Mouse (Mus musculus) cerebellum, postnatal 25 days (tissue): Measurements from ENCODE around the gene Pde3a.
"Not testable (repeated sequence)": the region's sequence is repeated elsewhere in the genome, so short reads cannot be mapped to it uniquely, and the experiment has no call there.

ENCODE experiments used
- DNase-seq, 2 experiments: peaks; one replicate each; pipeline ENCODE4 v3.0.0; 2021; ENCODE audit warnings: mixed read lengths in 2 of 2

Gene Pde3a

GRCm38 (mm10) chr6:141267888-141268570, 19.0 kb downstream of the Pde3a start:
- DNase-seq, result no peak

- no peak for DNase-seq
These were observed 19.8 kb downstream of the Pde3a start for GRCm38 (mm10) chr6:141268871-141269270.

- DNase-seq, result no peak
These were observed 22.1 kb downstream of the Pde3a start for GRCm38 (mm10) chr6:141271133-141271532.

- no peak for DNase-seq
These were observed 22.5 kb downstream of the Pde3a start for GRCm38 (mm10) chr6:141271579-141271978.

- DNase-seq, result no peak
These were observed 24.6 kb downstream of the Pde3a start for GRCm38 (mm10) chr6:141273685-141274084.

GRCm38 (mm10) chr6:141281685-141282084, 32.6 kb downstream of the Pde3a start:
- no peak for DNase-seq

GRCm38 (mm10) chr6:141282796-141283195, 33.7 kb downstream of the Pde3a start:
- DNase-seq, result peak in 1 of 2 experiments; percentile 13

GRCm38 (mm10) chr6:141291195-141291594, 42.1 kb downstream of the Pde3a start:
- DNase-seq, result no peak

GRCm38 (mm10) chr6:141292826-141293459, 43.9 kb downstream of the Pde3a start:
- DNase-seq, result no peak

GRCm38 (mm10) chr6:141293460-141293853, 44.4 kb downstream of the Pde3a start:
- DNase-seq, result no peak

- DNase-seq, result no peak
These were observed 46.2 kb downstream of the Pde3a start for GRCm38 (mm10) chr6:141295264-141295663.

- no peak for DNase-seq
These were observed 53.0 kb downstream of the Pde3a start for GRCm38 (mm10) chr6:141301750-141302748.

- DNase-seq, result no peak
These were observed 53.8 kb downstream of the Pde3a start for GRCm38 (mm10) chr6:141302842-141303241.

- DNase-seq, result no peak
These were observed 58.3 kb downstream of the Pde3a start for GRCm38 (mm10) chr6:141307326-141307725.

- no peak for DNase-seq
These were observed 59.4 kb downstream of the Pde3a start for GRCm38 (mm10) chr6:141308451-141308850.

GRCm38 (mm10) chr6:141309872-141310271, 60.8 kb downstream of the Pde3a start:
- peak in 1 of 2 experiments; percentile 18 for DNase-seq

- DNase-seq, result no peak
These were observed 61.3 kb downstream of the Pde3a start for GRCm38 (mm10) chr6:141310351-141310750.

- no peak for DNase-seq
These were observed 62.5 kb downstream of the Pde3a start for GRCm38 (mm10) chr6:141311615-141312014.

GRCm38 (mm10) chr6:141313112-141313511, 64.0 kb downstream of the Pde3a start:
- no peak for DNase-seq

- no peak for DNase-seq
These were observed 69.4 kb downstream of the Pde3a start for GRCm38 (mm10) chr6:141318440-141318839.

- DNase-seq, result no peak
These were observed 72.2 kb downstream of the Pde3a start for GRCm38 (mm10) chr6:141321253-141321652.

- no peak for DNase-seq
These were observed 73.9 kb downstream of the Pde3a start for GRCm38 (mm10) chr6:141322961-141323360.

GRCm38 (mm10) chr6:141327134-141327533, 78.1 kb downstream of the Pde3a start:
- not testable (repeated sequence) for DNase-seq
